In genomic region chr17:31163821-31164220, GRCm38 (mm10) we compare ENCODE assay signal across 33 mouse cellular contexts. TPM values are rescaled to one million over a fixed set of nuclear protein-coding genes. Genes with fewer than 3 reads are reported as not detected.
A peak's percentile ranks its signal among the peaks of the same experiment; 100 is the strongest.
DNase-seq lines count a peak whose midpoint lies in the region; ATAC-seq and TF ChIP-seq lines count a peak whose summit lies in the region.
"Had no signal": no experiment of that assay in that cellular context is flagged by ENCODE, and none has a peak within 500 bp of the region (broad histone marks: within the 10 kb centered on the region; RNA-seq: fewer than 3 reads in every experiment).

No protein-coding gene starts in this region.

- no peak overlapping the region for H3K27ac ChIP-seq in forebrain, embryonic 13.5 days
- H3K27ac ChIP-seq in intestine, postnatal 0 days (ENCODE audit: low read depth, low read length): no peak overlapping the region
- H3K27ac ChIP-seq: embryonic facial prominence, embryonic 10.5 days; embryonic facial prominence, embryonic 13.5 days; forebrain, embryonic 12.5 days; heart, adult 2 months; hindbrain, embryonic 10.5 days; hindbrain, embryonic 13.5 days had no signal

- H3K4me2 ChIP-seq in forebrain, embryonic 13.5 days: no peak overlapping the region
- H3K4me2 ChIP-seq in intestine, postnatal 0 days (replicated peaks; ENCODE audit: low read depth): no peak overlapping the region
- H3K4me2 ChIP-seq: embryonic facial prominence, embryonic 13.5 days; forebrain, embryonic 12.5 days; heart, embryonic 11.5 days; hindbrain, embryonic 13.5 days had no signal

- DNase-seq in thymus, adult 18-20 months: peak; percentile 62 to 78
- peak; percentile 72 to 80 for DNase-seq in thymus, postnatal 10 days (ENCODE audit: low spot score in 2 of 2)
- peak; percentile 58 to 83 for DNase-seq in thymus, postnatal 36 days
- DNase-seq in urinary bladder, adult 2 months (ENCODE audit: low spot score): no peak
- DNase-seq: adrenal gland, adult 8-10 months; adrenal gland, postnatal 25 days; cerebellum, adult 11-12 months; cerebellum, adult 8-10 months; cerebellum, postnatal 10 days; cerebellum, postnatal 36 days; embryo, embryonic 11 days; gastrocnemius, postnatal 10 days; gastrocnemius, postnatal 36 days; heart, adult 2 months; heart, postnatal 36 days had no signal

- H3K36me3 ChIP-seq in forebrain, embryonic 13.5 days (ENCODE audit: poor library complexity, severe bottlenecking): no peaks in the 10 kb centered on the region
- H3K36me3 ChIP-seq in intestine, postnatal 0 days (ENCODE audit: control insufficient read depth, insufficient read depth): no peaks in the 10 kb centered on the region
- H3K36me3 ChIP-seq: embryonic facial prominence, embryonic 10.5 days; embryonic facial prominence, embryonic 13.5 days; forebrain, embryonic 12.5 days; hindbrain, embryonic 10.5 days; hindbrain, embryonic 13.5 days had no signal

- WGBS in forebrain, embryonic 13.5 days: 84% methylated on average over 2 of the region's 2 CpGs
- 62% methylated on average over 2 of the region's 2 CpGs for WGBS in intestine, postnatal 0 days

- ATAC-seq in forebrain, embryonic 13.5 days: no peak
- ATAC-seq in intestine, postnatal 0 days: no peak
- ATAC-seq: activated CD4-positive, CD25-positive, alpha-beta regulatory T cell, adult 4 months; CD4-positive, CD25-positive, alpha-beta regulatory T cell, adult 4 months; forebrain, embryonic 16.5 days; hindbrain, embryonic 16.5 days had no signal

- H3K4me1 ChIP-seq in forebrain, embryonic 13.5 days: no peaks in the 10 kb centered on the region
- no peaks in the 10 kb centered on the region for H3K4me1 ChIP-seq in intestine, postnatal 0 days (replicated peaks; ENCODE audit: control insufficient read depth, insufficient read depth, low read length)
- H3K4me1 ChIP-seq: embryonic facial prominence, embryonic 10.5 days; embryonic facial prominence, embryonic 13.5 days; forebrain, embryonic 12.5 days; hindbrain, embryonic 13.5 days had no signal

- no peak overlapping the region for H3K4me3 ChIP-seq in forebrain, embryonic 13.5 days
- H3K4me3 ChIP-seq in intestine, postnatal 0 days (ENCODE audit: low read depth, low read length): no peak overlapping the region
- H3K4me3 ChIP-seq: embryonic facial prominence, embryonic 10.5 days; embryonic facial prominence, embryonic 13.5 days; erythroblast, embryonic 14.5 days; forebrain, embryonic 12.5 days; heart, adult 2 months; hindbrain, embryonic 10.5 days; hindbrain, embryonic 13.5 days had no signal

- H3K9ac ChIP-seq in forebrain, embryonic 13.5 days: no peak overlapping the region
- H3K9ac ChIP-seq in intestine, postnatal 0 days (ENCODE audit: low read depth, low read length): no peak overlapping the region
- H3K9ac ChIP-seq: embryonic facial prominence, embryonic 13.5 days; forebrain, embryonic 12.5 days; hindbrain, embryonic 13.5 days had no signal

- H3K9me3 ChIP-seq in forebrain, embryonic 13.5 days (replicated peaks): no peaks in the 10 kb centered on the region
- H3K9me3 ChIP-seq in intestine, postnatal 0 days (ENCODE audit: control insufficient read depth): no peaks in the 10 kb centered on the region
- H3K9me3 ChIP-seq: embryonic facial prominence, embryonic 10.5 days; embryonic facial prominence, embryonic 13.5 days; forebrain, embryonic 12.5 days; hindbrain, embryonic 10.5 days; hindbrain, embryonic 13.5 days had no signal

- H3K27me3 ChIP-seq in forebrain, embryonic 13.5 days: no peaks in the 10 kb centered on the region
- no peaks in the 10 kb centered on the region for H3K27me3 ChIP-seq in intestine, postnatal 0 days (replicated peaks; ENCODE audit: control insufficient read depth, insufficient read depth, low read length)
- H3K27me3 ChIP-seq: embryonic facial prominence, embryonic 13.5 days; forebrain, embryonic 12.5 days; hindbrain, embryonic 13.5 days had no signal

- TF ChIP-seq CTCF in intestine, postnatal 0 days (IDR thresholded peaks at IDR 0.05; ENCODE audit: low read depth): no peak

RNA-seq across cellular contexts. Expression of gene Tff1, which starts 1.3 kb away (rescaled TPM):
- not detected in 2 replicates for polyA plus RNA-seq in forebrain, embryonic 13.5 days (2015; fragmentation: Nextera tagmentation; extraction: Ambion mirVana)
- polyA plus RNA-seq in urinary bladder, adult 2 months (2012; rRNA removed): not detected in 2 replicates
- polyA plus RNA-seq in intestine, postnatal 0 days (2015; fragmentation: Nextera tagmentation; extraction: Ambion mirVana): 39.4 and 174 TPM in 2 replicates
- polyA plus RNA-seq: brain, embryonic 14.5 days; C2C12; CD4-positive, CD25-positive, alpha-beta regulatory T cell, adult 4 months; cortical plate, adult 2 months; embryonic facial prominence, embryonic 10.5 days; embryonic facial prominence, embryonic 13.5 days; erythroblast, embryonic 14.5 days; forebrain, embryonic 12.5 days; forebrain, embryonic 16.5 days; heart, adult 2 months; heart, embryonic 14.5 days; heart, postnatal 0 days; hindbrain, embryonic 10.5 days; hindbrain, embryonic 13.5 days; hindbrain, embryonic 16.5 days had no signal

RNA-seq across cellular contexts. Expression of gene Tff2, which starts 19.7 kb away (rescaled TPM):
- not detected in 2 replicates for polyA plus RNA-seq in forebrain, embryonic 13.5 days (2015; fragmentation: Nextera tagmentation; extraction: Ambion mirVana)
- 0.17 TPM in 1 of 2 replicates, not detected in the other for polyA plus RNA-seq in urinary bladder, adult 2 months (2012; rRNA removed)
- polyA plus RNA-seq in intestine, postnatal 0 days (2015; fragmentation: Nextera tagmentation; extraction: Ambion mirVana): 116 and 203 TPM in 2 replicates
- polyA plus RNA-seq: activated CD4-positive, CD25-positive, alpha-beta regulatory T cell, adult 4 months; brain, embryonic 14.5 days; C2C12; CD4-positive, CD25-positive, alpha-beta regulatory T cell, adult 4 months; cortical plate, adult 2 months; embryonic facial prominence, embryonic 10.5 days; embryonic facial prominence, embryonic 13.5 days; erythroblast, embryonic 14.5 days; forebrain, embryonic 12.5 days; forebrain, embryonic 16.5 days; heart, embryonic 11.5 days; heart, embryonic 14.5 days; heart, postnatal 0 days; hindbrain, embryonic 10.5 days; hindbrain, embryonic 13.5 days; hindbrain, embryonic 16.5 days had no signal

RNA-seq across cellular contexts. Expression of gene Tff3, which starts 34.4 kb away (rescaled TPM):
- polyA plus RNA-seq in forebrain, embryonic 13.5 days (2015; fragmentation: Nextera tagmentation; extraction: Ambion mirVana): 0.52 and 0.54 TPM in 2 replicates
- polyA plus RNA-seq in urinary bladder, adult 2 months (2012; rRNA removed): not detected in 2 replicates
- polyA plus RNA-seq in intestine, postnatal 0 days (2015; fragmentation: Nextera tagmentation; extraction: Ambion mirVana): 2,043 and 2,206 TPM in 2 replicates
- polyA plus RNA-seq: activated CD4-positive, CD25-positive, alpha-beta regulatory T cell, adult 4 months; C2C12; CD4-positive, CD25-positive, alpha-beta regulatory T cell, adult 4 months; cortical plate, adult 2 months; embryonic facial prominence, embryonic 10.5 days; embryonic facial prominence, embryonic 13.5 days; erythroblast, embryonic 14.5 days; forebrain, embryonic 16.5 days; heart, embryonic 11.5 days; heart, embryonic 14.5 days; heart, postnatal 0 days; hindbrain, embryonic 10.5 days had no signal

RNA-seq across cellular contexts. Expression of gene Tmprss3, which starts 35.0 kb away (rescaled TPM):
- not detected in 2 replicates for polyA plus RNA-seq in forebrain, embryonic 13.5 days (2015; fragmentation: Nextera tagmentation; extraction: Ambion mirVana)
- 0.03 and 0.08 TPM in 2 replicates for polyA plus RNA-seq in urinary bladder, adult 2 months (2012; rRNA removed)
- polyA plus RNA-seq in intestine, postnatal 0 days (2015; fragmentation: Nextera tagmentation; extraction: Ambion mirVana): 0.04 and 0.05 TPM in 2 replicates
- polyA plus RNA-seq: brain, embryonic 14.5 days; C2C12; embryonic facial prominence, embryonic 10.5 days; embryonic facial prominence, embryonic 13.5 days; erythroblast, embryonic 14.5 days; forebrain, embryonic 12.5 days; forebrain, embryonic 16.5 days; heart, adult 2 months; heart, embryonic 11.5 days; heart, postnatal 0 days; hindbrain, embryonic 10.5 days; hindbrain, embryonic 16.5 days had no signal

RNA-seq across cellular contexts. Expression of gene Ubash3a, which starts 43.9 kb away (rescaled TPM):
- polyA plus RNA-seq in forebrain, embryonic 13.5 days (2015; fragmentation: Nextera tagmentation; extraction: Ambion mirVana): 0.04 TPM in 1 of 2 replicates, not detected in the other
- 0.36 and 0.53 TPM in 2 replicates for polyA plus RNA-seq in urinary bladder, adult 2 months (2012; rRNA removed)
- polyA plus RNA-seq in intestine, postnatal 0 days (2015; fragmentation: Nextera tagmentation; extraction: Ambion mirVana): not detected in 2 replicates
- polyA plus RNA-seq: C2C12; cortical plate, adult 2 months; forebrain, embryonic 16.5 days; hindbrain, embryonic 16.5 days had no signal

Comparison
In these comparisons a context has a peak if more than half of its experiments do, and no peak if none do; other contexts are left out.
1. RNA of gene Tff1, which starts 1.3 kb away (polyA plus RNA-seq): 39.4 to 174 TPM in intestine, postnatal 0 days; not detected in urinary bladder, adult 2 months and not detected in forebrain, embryonic 13.5 days; every median in the first group is over 10 times any median in the second.
2. RNA of gene Tff2, which starts 19.7 kb away (polyA plus RNA-seq): 116 to 203 TPM in intestine, postnatal 0 days; 0.17 TPM in urinary bladder, adult 2 months and not detected in forebrain, embryonic 13.5 days; every median in the first group is over 100 times any median in the second.
3. RNA of gene Tff3, which starts 34.4 kb away (polyA plus RNA-seq): 2,043 to 2,206 TPM in intestine, postnatal 0 days; 0.52 to 0.54 TPM in forebrain, embryonic 13.5 days and not detected in urinary bladder, adult 2 months; every median in the first group is over 1,000 times any median in the second.